Mouse (Mus musculus) cerebellum, adult 2 months (tissue): ENCODE data around the gene Ncs1. TPM values are rescaled to one million over a fixed set of nuclear protein-coding genes. Genes with fewer than 3 reads are reported as not detected.
A peak's percentile ranks its signal among the peaks of the same experiment; 100 is the strongest.

ENCODE experiments used
- DNase-seq, 2 experiments: peaks; one replicate each; pipeline ENCODE4 v3.0.0; 2021
- H3K27ac ChIP-seq: fragments of 200-500 bp; 2 replicates; pipeline ENCODE4 v1.5.1; 2012; ENCODE audit warnings: low read length, control low read depth, inconsistent platforms; ENCODE audit not compliant: insufficient read depth
- H3K27me3 ChIP-seq: fragments of 200-500 bp; 2 replicates; pipeline ENCODE4 v1.6.1; 2012; ENCODE audit warnings: inconsistent platforms, mild to moderate bottlenecking, low read length, moderate library complexity; ENCODE audit not compliant: control insufficient read depth, insufficient read depth
- H3K4me1 ChIP-seq: fragments of 200-500 bp; 2 replicates; pipeline ENCODE4 v1.6.1; 2011; ENCODE audit warnings: low read length; ENCODE audit not compliant: control insufficient read depth, insufficient read depth
- H3K4me3 ChIP-seq: fragments of 200-500 bp; replicated peaks from 2 replicates; pipeline ENCODE3; 2011; ENCODE audit warnings: mild to moderate bottlenecking, low read depth, low read length, control low read depth; ENCODE audit not compliant: insufficient read depth
- CTCF ChIP-seq: fragments of 200-500 bp; IDR thresholded peaks from 2 replicates; pipeline ENCODE4 v1.5.1; 2011; ENCODE audit warnings: low read depth, mild to moderate bottlenecking, control low read depth, low read length, moderate library complexity, borderline replicate concordance; ENCODE audit not compliant: insufficient read depth
- POLR2A ChIP-seq: fragments of 200-500 bp; IDR thresholded peaks from 2 replicates; pipeline ENCODE4 v1.6.1; 2011; ENCODE audit warnings: low read length, control low read depth, borderline replicate concordance; ENCODE audit not compliant: insufficient read depth
- WGBS: fragments of 180-500 bp; shearing (Covaris S2); methylation state at CpG from one replicate; pipeline ENCODE4 v1.1.7; 2018; 5-methylcytosine and 5-hydroxymethylcytosine counted together
- polyA plus RNA-seq: library from polyadenylated mRNA; depleted of rRNA; stranded (reverse); fragments of >200 nt; gene quantifications from 2 replicates; pipeline ENCODE4 v1.2.3, GENCODE M21; 2012

Ncs1 gene
- polyA plus RNA-seq, 1 experiment: 126 TPM

DNA sequence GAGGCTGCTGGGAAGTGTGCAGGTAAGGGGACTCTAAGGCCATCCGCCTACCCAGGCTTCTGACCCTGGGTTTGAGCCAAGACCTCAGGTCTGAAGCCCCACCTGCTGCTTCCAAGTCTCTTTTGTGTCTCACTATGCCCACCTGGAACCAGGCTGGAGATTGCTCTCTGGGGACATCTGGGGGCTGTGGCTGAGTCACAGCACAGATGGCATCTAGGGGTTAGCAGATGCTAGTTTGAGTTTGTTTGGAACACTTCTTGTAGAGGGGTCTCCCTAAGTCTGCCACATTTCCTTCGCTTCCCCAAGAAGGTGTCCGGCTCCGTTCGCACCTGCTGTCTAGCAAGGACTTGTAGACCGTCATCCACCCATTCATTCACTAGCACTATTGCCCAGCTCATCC lies 23.6 kb downstream of the Ncs1 start:
- peak overlapping the region; percentile 66 for H3K27ac ChIP-seq
- DNase-seq: peak; percentile 47 to 52
- peaks cover 66% of the 10 kb centered on the region for H3K4me1 ChIP-seq

DNA sequence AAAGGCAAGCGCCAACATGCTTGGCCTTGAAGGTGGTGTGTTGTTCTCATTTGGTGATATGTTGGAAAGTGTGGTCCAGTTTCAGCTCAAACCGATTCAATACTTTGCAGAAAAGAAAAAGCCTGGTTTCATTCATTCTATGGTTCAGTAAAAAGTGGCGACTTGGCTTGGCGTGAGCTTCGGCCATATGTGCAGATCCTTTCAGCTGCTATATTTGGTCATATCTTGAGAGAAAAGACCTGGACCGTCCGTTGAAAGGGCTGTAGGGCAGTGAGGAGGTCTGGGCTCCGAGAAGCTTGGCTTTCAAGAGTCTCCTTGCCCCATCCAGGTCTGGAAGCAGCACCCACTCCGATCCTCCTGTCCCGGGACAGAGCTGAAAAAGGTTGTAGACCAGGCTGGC lies 24.2 kb downstream of the Ncs1 start:
- TF ChIP-seq CTCF (no peak), POLR2A (no peak)
- WGBS: 36% methylated on average over 10 of the region's 10 CpGs
- Histone ChIP-seq H3K27me3 (no peaks in the 10 kb centered on the region), H3K27ac (peak overlapping the region; percentile 66), H3K4me3 (no peak overlapping the region), H3K4me1 (peaks cover 60% of the 10 kb centered on the region)
- DNase-seq: peak in 1 of 2 experiments; percentile 59

More for the DNA sequence above, 23.6 kb downstream of the Ncs1 start:
- TF ChIP-seq POLR2A (no peak), CTCF (no peak)
- Histone ChIP-seq H3K27me3 (no peaks in the 10 kb centered on the region), H3K4me3 (no peak overlapping the region)
- WGBS: 58% methylated on average over 6 of the region's 6 CpGs

DNA sequence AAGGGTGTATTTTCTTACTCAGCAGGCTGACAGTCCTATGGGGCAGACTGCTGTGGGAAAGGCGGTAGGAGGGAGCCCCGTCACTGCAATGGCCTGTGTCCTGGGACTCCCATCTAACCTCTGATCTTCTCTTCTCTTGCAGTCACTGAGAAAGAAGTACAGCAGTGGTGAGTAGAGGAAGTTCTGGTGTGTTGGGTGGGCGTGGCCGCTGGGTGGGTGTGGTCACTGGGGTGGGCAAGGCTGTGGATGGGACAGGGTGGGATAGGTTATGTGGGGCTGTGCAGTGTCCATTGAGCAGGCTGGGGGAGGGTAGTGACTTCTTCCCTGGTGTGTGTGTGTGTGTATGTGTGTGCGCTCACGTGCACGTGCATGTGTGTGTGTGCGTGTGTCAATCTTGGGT lies 24.8 kb downstream of the Ncs1 start:
- Histone ChIP-seq H3K27me3 (no peaks in the 10 kb centered on the region), H3K4me3 (no peak overlapping the region), H3K4me1 (peaks cover 54% of the 10 kb centered on the region), H3K27ac (no peak overlapping the region)
- 96% methylated on average over 8 of the region's 8 CpGs for whole genome bisulfite sequencing
- TF ChIP-seq POLR2A (no peak), CTCF (no peak)
- no peak for DNase-seq

DNA sequence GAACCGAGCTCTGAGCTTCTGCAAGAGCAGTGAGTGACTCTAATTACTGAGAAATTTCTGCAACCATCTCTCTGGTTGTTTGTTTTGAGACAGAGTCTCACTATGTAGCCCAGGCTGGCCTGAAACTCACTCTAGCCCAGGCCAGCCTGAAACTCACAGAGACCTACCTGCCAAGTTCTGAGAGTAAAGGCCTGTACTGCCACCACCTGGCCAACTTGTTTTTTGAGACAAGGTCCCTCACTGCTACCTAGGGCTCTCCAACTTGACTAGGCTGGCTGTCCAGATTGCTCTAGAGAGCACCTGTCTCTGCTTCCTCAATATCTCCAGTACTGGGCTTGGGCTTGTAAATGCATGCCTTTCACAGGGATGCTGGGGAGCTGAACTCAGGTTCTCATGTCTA lies 25.4 kb downstream of the Ncs1 start:
- no peak for TF ChIP-seq POLR2A
- TF ChIP-seq CTCF: peak; percentile 55
- Histone ChIP-seq H3K27ac (no peak overlapping the region), H3K4me3 (no peak overlapping the region), H3K27me3 (no peaks in the 10 kb centered on the region), H3K4me1 (peaks cover 48% of the 10 kb centered on the region)
- WGBS: 95% methylated on average over 1 of the region's 1 CpGs
- DNase-seq: no peak

DNA sequence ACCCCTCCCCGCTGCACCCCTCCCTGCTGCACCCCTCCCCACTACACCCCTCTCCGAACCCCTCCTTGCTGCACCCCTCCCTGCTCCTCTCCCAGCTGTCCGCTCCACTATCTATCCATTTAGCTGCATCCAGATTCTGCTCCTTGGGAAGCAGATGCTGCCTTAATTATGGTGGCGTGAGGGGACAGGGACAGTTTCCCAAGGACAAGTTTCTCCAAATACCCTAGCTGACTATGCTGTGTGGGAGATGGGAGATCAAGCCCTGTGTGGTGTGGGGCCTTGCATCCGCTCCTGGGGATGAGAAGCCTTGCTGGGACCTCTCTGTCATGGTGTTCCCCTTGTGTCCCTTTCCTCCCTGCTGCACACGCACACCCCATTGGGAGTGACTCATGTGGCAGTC lies 29.4 kb downstream of the Ncs1 start:
- no peak overlapping the region for H3K4me3 ChIP-seq
- WGBS: 80% methylated on average over 6 of the region's 6 CpGs
- no peak overlapping the region for H3K27ac ChIP-seq
- no peak for TF ChIP-seq POLR2A
- TF ChIP-seq CTCF: no peak
- DNase-seq: no peak
- H3K4me1 ChIP-seq: peaks cover 39% of the 10 kb centered on the region
- H3K27me3 ChIP-seq: no peaks in the 10 kb centered on the region

DNA sequence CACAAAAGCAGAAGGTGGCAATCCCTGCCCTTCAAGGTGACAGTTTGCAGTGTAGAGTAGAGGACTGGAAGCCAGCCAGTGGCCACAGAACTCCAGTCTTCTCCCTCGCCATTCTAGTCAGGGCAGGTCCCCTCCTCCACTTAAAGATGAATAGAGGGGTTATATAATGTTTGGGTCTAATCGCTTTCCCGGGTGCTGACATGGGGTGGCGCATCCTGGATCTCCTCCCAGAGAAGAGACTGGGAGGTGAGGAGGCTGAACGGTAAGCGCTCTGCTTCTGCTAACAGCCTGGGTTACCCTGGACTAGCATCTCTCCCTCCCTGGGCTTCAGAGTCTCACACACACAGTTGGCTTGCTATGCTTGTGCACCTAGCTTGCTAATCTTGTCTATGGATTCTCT lies 32.2 kb downstream of the Ncs1 start:
- H3K4me1 ChIP-seq: peaks cover 51% of the 10 kb centered on the region
- 21% methylated on average over 6 of the region's 6 CpGs for WGBS
- peak; percentile 65 to 68 for DNase-seq
- no peak for TF ChIP-seq POLR2A
- no peak for TF ChIP-seq CTCF
- no peak overlapping the region for H3K4me3 ChIP-seq
- peak overlapping the region; percentile 66 for H3K27ac ChIP-seq
- H3K27me3 ChIP-seq: no peaks in the 10 kb centered on the region

DNA sequence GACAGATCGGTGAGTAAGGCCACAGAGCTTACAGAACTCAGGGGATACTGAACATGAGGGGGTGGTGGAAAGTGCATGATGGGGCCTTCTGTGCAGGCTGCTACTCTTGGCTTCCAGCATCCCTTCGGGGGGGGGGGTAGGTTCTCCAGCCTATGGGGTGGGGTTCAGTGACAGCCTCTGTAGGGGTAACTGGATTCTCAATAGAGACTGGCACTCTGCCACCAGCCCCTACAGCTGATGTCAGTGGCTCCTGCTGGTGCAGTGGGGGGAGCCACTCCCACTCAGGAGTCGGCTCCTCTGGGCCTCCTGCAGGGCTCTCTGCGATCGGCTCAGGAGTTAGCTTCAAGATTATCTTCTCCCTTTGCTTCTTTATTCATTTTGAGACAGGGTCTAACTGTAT lies 32.9 kb downstream of the Ncs1 start:
- DNase-seq: no peak
- no peak for TF ChIP-seq CTCF
- no peak for TF ChIP-seq POLR2A
- Histone ChIP-seq H3K27ac (peak overlapping the region; percentile 66; the same call in 1 of the 2 replicates), H3K4me3 (no peak overlapping the region), H3K4me1 (peaks cover 50% of the 10 kb centered on the region), H3K27me3 (no peaks in the 10 kb centered on the region)
- WGBS: 17% methylated on average over 5 of the region's 5 CpGs

DNA sequence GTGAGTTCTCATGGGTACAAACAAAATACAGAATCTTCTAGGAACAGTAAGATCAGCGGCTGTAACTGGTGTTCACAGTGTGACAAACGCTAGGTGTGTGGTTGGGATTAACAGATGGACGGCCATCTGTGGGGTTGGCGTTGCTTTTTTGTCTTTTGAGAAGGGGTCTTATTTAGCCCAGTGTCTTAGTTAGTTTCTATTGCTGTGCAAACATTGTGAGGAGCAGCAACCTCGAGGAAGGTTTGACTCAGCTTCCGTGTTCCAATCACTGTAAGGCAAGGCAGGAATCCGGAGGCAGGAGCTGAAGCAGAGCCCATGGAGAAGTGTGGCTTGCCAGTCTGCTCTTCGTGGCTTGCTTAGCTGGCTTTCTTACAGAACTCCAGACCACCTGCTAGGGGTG lies 35.5 kb downstream of the Ncs1 start:
- Histone ChIP-seq H3K4me1 (peaks cover 46% of the 10 kb centered on the region), H3K4me3 (no peak overlapping the region), H3K27ac (no peak overlapping the region), H3K27me3 (no peaks in the 10 kb centered on the region)
- DNase-seq: no peak
- WGBS: 32% methylated on average over 8 of the region's 8 CpGs
- TF ChIP-seq POLR2A (no peak), CTCF (no peak)
